Mouse (Mus musculus) lung, postnatal 10 days (tissue): Measurements from ENCODE around the gene Trpm3.

ENCODE experiments used
- DNase-seq: peaks from one replicate; pipeline ENCODE4 v3.0.0; 2021

Gene Trpm3

GRCm38 (mm10) chr19:22138590-22139421 is at the start of gene Trpm3:
Gene Trpm3, plus strand, starts transcription at chr19:22139046.
- peak; percentile 71 for DNase-seq

GRCm38 (mm10) chr19:22100582-22100981 is 38.3 kb upstream of the Trpm3 start:
- DNase-seq = no peak

GRCm38 (mm10) chr19:22103865-22104264 is 35.0 kb upstream of the Trpm3 start:
- no peak for DNase-seq

- DNase-seq = no peak
Measured at GRCm38 (mm10) chr19:22104848-22105484, 33.9 kb upstream of the Trpm3 start.

- DNase-seq = no peak
Measured at GRCm38 (mm10) chr19:22105648-22106047, 33.2 kb upstream of the Trpm3 start.

GRCm38 (mm10) chr19:22108893-22109463 is 29.9 kb upstream of the Trpm3 start:
- DNase-seq = no peak

GRCm38 (mm10) chr19:22120976-22121375 is 17.9 kb upstream of the Trpm3 start:
- DNase-seq = no peak

- no peak for DNase-seq
Measured at GRCm38 (mm10) chr19:22121631-22122030, 17.2 kb upstream of the Trpm3 start.

- DNase-seq = peak; percentile 32
Measured at GRCm38 (mm10) chr19:22132626-22133025, 6.2 kb upstream of the Trpm3 start.

GRCm38 (mm10) chr19:22178549-22178948 is 39.7 kb downstream of the Trpm3 start:
- no peak for DNase-seq

GRCm38 (mm10) chr19:22179017-22179416 is 40.2 kb downstream of the Trpm3 start:
- no peak for DNase-seq

- no peak for DNase-seq
Measured at GRCm38 (mm10) chr19:22180136-22180535, 41.3 kb downstream of the Trpm3 start.

GRCm38 (mm10) chr19:22189716-22190115 is 50.9 kb downstream of the Trpm3 start:
- DNase-seq = no peak

GRCm38 (mm10) chr19:22222520-22222919 is 83.7 kb downstream of the Trpm3 start:
- DNase-seq = no peak

- no peak for DNase-seq
Measured at GRCm38 (mm10) chr19:22234187-22234586, 95.3 kb downstream of the Trpm3 start.

GRCm38 (mm10) chr19:22249076-22249475 is 110.2 kb downstream of the Trpm3 start:
- no peak for DNase-seq

- DNase-seq = no peak
Measured at GRCm38 (mm10) chr19:22272916-22273315, 134.1 kb downstream of the Trpm3 start.

GRCm38 (mm10) chr19:22284651-22285050 is 145.8 kb downstream of the Trpm3 start:
- DNase-seq = no peak

GRCm38 (mm10) chr19:22292671-22293070 is 153.8 kb downstream of the Trpm3 start:
- DNase-seq = no peak

GRCm38 (mm10) chr19:22300906-22301305 is 162.1 kb downstream of the Trpm3 start:
- DNase-seq = no peak

GRCm38 (mm10) chr19:22303021-22303951 is 164.4 kb downstream of the Trpm3 start:
- peak; percentile 5 for DNase-seq

- peak; percentile 92 for DNase-seq
Measured at GRCm38 (mm10) chr19:22303952-22304655, 165.3 kb downstream of the Trpm3 start.
